Mouse (Mus musculus) layer of hippocampus, postnatal 10 days (tissue): ENCODE results near the gene Zfp526. TPM values are rescaled to one million over a fixed set of nuclear protein-coding genes. Genes with fewer than 3 reads are reported as not detected.
A peak's percentile ranks its signal among the peaks of the same experiment; 100 is the strongest.
"Not testable (repeated sequence)": the region's sequence is repeated elsewhere in the genome, so short reads cannot be mapped to it uniquely, and the experiment has no call there.

ENCODE experiments used
- DNase-seq, 2 experiments: peaks; one replicate each; pipeline ENCODE4 v3.0.0; 2021; ENCODE audit warnings: low spot score in 2 of 2
- total RNA-seq, 2 experiments: library from RNA; stranded (reverse); gene quantifications; 2 replicates each; pipeline ENCODE4 v1.2.3; 2021

Gene Zfp526
- total RNA-seq, 2 experiments from 2014 or later, result 7.2 to 8.4 TPM

- DNase-seq, result not testable (repeated sequence)
These were observed 44.5 kb downstream of the Zfp526 start for GRCm38 (mm10) chr7:25265743-25266142.

GRCm38 (mm10) chr7:25266180-25266962, 45.1 kb downstream of the Zfp526 start:
- no peak for DNase-seq

- DNase-seq, result peak; percentile 98
These were observed 46.1 kb downstream of the Zfp526 start, which contains the start of gene Cic for GRCm38 (mm10) chr7:25267301-25267750. Gene Cic (plus strand): TSS chr7:25267704.

- DNase-seq, result peak; percentile 97 to 99
These were observed 46.7 kb downstream of the Zfp526 start for GRCm38 (mm10) chr7:25267751-25268463.

GRCm38 (mm10) chr7:25268588-25268987, 47.4 kb downstream of the Zfp526 start:
- DNase-seq, result no peak

- DNase-seq, result no peak
These were observed 47.8 kb downstream of the Zfp526 start for GRCm38 (mm10) chr7:25269029-25269428.

- DNase-seq, result peak; percentile 9 to 12
These were observed 48.5 kb downstream of the Zfp526 start for GRCm38 (mm10) chr7:25269545-25270271.

- peak in 1 of 2 experiments; percentile 11 for DNase-seq
These were observed 49.7 kb downstream of the Zfp526 start for GRCm38 (mm10) chr7:25270652-25271633.

GRCm38 (mm10) chr7:25271651-25272444, 50.6 kb downstream of the Zfp526 start:
- DNase-seq, result no peak

GRCm38 (mm10) chr7:25272445-25273258, 51.4 kb downstream of the Zfp526 start:
- no peak for DNase-seq

GRCm38 (mm10) chr7:25273259-25274241, 52.3 kb downstream of the Zfp526 start:
- peak in 1 of 2 experiments; percentile 10 for DNase-seq

GRCm38 (mm10) chr7:25274571-25274970, 53.3 kb downstream of the Zfp526 start:
- DNase-seq, result no peak

GRCm38 (mm10) chr7:25274996-25275395, 53.8 kb downstream of the Zfp526 start:
- DNase-seq, result no peak

- peak in 1 of 2 experiments; percentile 5 for DNase-seq
These were observed 54.5 kb downstream of the Zfp526 start for GRCm38 (mm10) chr7:25275555-25276298.
